Mouse (Mus musculus) embryonic facial prominence, embryonic 11.5 days (tissue): Measurements from ENCODE around the gene Sesn2. TPM values are rescaled to one million over a fixed set of nuclear protein-coding genes. Genes with fewer than 3 reads are reported as not detected.

Experiments
- ATAC-seq: fragments of 200-750 bp; cut with Nextera tagmentation; replicated peaks from 2 replicates; pipeline ENCODE4 v1.8.0; 2017; ENCODE audit warnings: low read depth; ENCODE audit not compliant: insufficient number of reproducible peaks, low FRiP score, low TSS enrichment
- DNase-seq: peaks from one replicate; pipeline ENCODE4 v3.0.0-alpha.2; 2015; ENCODE audit warnings: low spot score
- H3K27ac ChIP-seq: fragments of 300-500 bp; sonication (generic); replicated peaks from 2 replicates; pipeline ENCODE4 v1.5.1; 2014; ENCODE audit warnings: mild to moderate bottlenecking, low read depth, low read length, control low read depth
- H3K27me3 ChIP-seq: fragments of 300-500 bp; sonication (generic); 2 replicates; pipeline ENCODE4 v1.6.1; 2014; ENCODE audit warnings: mild to moderate bottlenecking, low read length, moderate library complexity, mixed read lengths; ENCODE audit not compliant: control insufficient read depth, insufficient read depth
- H3K36me3 ChIP-seq: fragments of 300-500 bp; sonication (generic); replicated peaks from 2 replicates; pipeline ENCODE4 v1.6.1; 2014; ENCODE audit warnings: low read depth, mild to moderate bottlenecking, low read length, moderate library complexity, mixed read lengths; ENCODE audit not compliant: control insufficient read depth, insufficient read depth
- H3K4me1 ChIP-seq: fragments of 300-500 bp; sonication (generic); 2 replicates; pipeline ENCODE4 v1.6.1; 2014; ENCODE audit warnings: low read length, mixed read lengths; ENCODE audit not compliant: control insufficient read depth, insufficient read depth
- H3K4me2 ChIP-seq: fragments of 300-500 bp; sonication (generic); 2 replicates; pipeline ENCODE4 v1.6.1; 2014; ENCODE audit warnings: low read depth, mild to moderate bottlenecking, control low read depth, low read length, moderate library complexity
- H3K4me3 ChIP-seq: fragments of 300-500 bp; sonication (generic); 2 replicates; pipeline ENCODE4 v1.5.1; 2014; ENCODE audit warnings: low read depth, low read length, control low read depth
- H3K9ac ChIP-seq: fragments of 300-500 bp; sonication (generic); replicated peaks from 2 replicates; pipeline ENCODE4 v1.6.1; 2014; ENCODE audit warnings: mild to moderate bottlenecking, control low read depth, low read length
- H3K9me3 ChIP-seq: fragments of 300-500 bp; sonication (generic); replicated peaks from 2 replicates; pipeline ENCODE4 v1.6.1; 2016; ENCODE audit warnings: mild to moderate bottlenecking, low read length, inconsistent platforms, mixed read lengths; ENCODE audit not compliant: control insufficient read depth
- WGBS: fragments of 180-500 bp; shearing (Covaris S2); extraction: QIAGEN DNeasy Blood & Tissue Kit; methylation state at CpG from one replicate; pipeline ENCODE4 v1.1.7; 2014; 5-methylcytosine and 5-hydroxymethylcytosine counted together
- polyA plus RNA-seq: library from polyadenylated mRNA; unstranded; fragments of >200 nt; fragmentation: Nextera tagmentation; extraction: Ambion mirVana; gene quantifications from 2 replicates; pipeline ENCODE4 v1.2.1, GENCODE M21; 2014

Sesn2 gene
- polyA plus RNA-seq, 1 experiment from 2014 or later = 6.0 TPM

DNA sequence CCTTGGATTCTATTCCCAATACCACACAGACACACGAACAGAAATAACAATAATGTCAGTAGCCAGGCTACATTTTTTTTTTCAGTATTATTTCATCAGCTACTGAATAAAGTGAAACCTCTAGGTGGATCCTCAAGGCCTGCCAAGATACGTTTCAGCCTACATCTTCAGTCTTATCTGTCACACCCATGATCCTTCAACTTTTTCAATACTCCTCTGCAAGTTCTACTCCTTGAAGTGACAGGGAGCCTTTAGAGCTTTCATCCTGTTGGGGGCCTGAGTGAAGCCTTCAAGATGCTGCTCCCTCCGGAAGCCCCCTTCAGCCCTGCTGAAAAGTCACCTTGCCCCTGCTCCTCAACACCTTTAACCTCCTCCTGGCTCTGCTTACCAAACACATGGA, 1.8 kb upstream of the Sesn2 start:
- Histone ChIP-seq H3K4me3 (no peak overlapping the region), H3K4me1 (no peaks in the 10 kb centered on the region; the same call in 1 of the 2 replicates), H3K27ac (no peak overlapping the region), H3K4me2 (no peak overlapping the region), H3K9me3 (no peaks in the 10 kb centered on the region), H3K27me3 (no peaks in the 10 kb centered on the region), H3K36me3 (no peaks in the 10 kb centered on the region), H3K9ac (no peak overlapping the region)
- DNase-seq = no peak
- no peak for ATAC-seq
- WGBS = 81% methylated on average over 3 of the region's 3 CpGs

GRCm38 (mm10) chr4:132509621-132510296, 542 bp downstream of the Sesn2 start:
- DNase-seq = peak; percentile 92
- peak overlapping the region; percentile 91 for H3K4me2 ChIP-seq
- WGBS = under 1% methylated on average over 52 of the region's 52 CpGs
- H3K27me3 ChIP-seq = no peaks in the 10 kb centered on the region
- H3K4me3 ChIP-seq = peak overlapping the region; percentile 77
- peak; percentile 80 for ATAC-seq
- H3K9ac ChIP-seq = peak overlapping the region; percentile 70
- no peaks in the 10 kb centered on the region for H3K9me3 ChIP-seq
- no peaks in the 10 kb centered on the region for H3K36me3 ChIP-seq
- peak overlapping the region; percentile 53; the same call in 1 of the 2 replicates for H3K27ac ChIP-seq
- no peaks in the 10 kb centered on the region; the same call in 1 of the 2 replicates for H3K4me1 ChIP-seq

DNA sequence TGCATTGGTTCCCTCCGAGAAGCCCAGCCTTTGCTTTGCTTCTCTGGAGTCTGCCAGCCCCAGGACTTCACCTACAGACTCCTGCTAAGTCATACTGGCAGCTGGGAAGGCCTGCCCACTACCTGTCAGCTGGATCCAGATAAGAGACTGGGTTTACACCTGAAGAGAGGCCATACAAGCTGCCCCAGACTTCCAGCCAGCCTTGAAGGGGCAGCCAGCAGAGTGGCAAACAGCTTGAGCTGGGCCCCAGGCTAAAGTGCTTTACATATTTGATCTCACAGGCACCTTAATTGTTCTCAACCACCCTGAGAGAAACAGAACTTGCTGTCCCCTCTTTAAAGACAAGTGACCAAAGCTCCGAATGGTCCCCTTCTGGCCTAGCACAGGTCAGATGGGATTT, 3.1 kb downstream of the Sesn2 start:
- no peak overlapping the region for H3K4me3 ChIP-seq
- ATAC-seq (no peak), DNase-seq (no peak)
- 37% methylated on average over 2 of the region's 2 CpGs for WGBS
- no peak overlapping the region for H3K27ac ChIP-seq
- no peak overlapping the region for H3K9ac ChIP-seq
- H3K9me3 ChIP-seq = no peaks in the 10 kb centered on the region
- H3K4me2 ChIP-seq = no peak overlapping the region
- no peaks in the 10 kb centered on the region for H3K27me3 ChIP-seq
- no peaks in the 10 kb centered on the region; the same call in 1 of the 2 replicates for H3K4me1 ChIP-seq
- H3K36me3 ChIP-seq = no peaks in the 10 kb centered on the region

DNA sequence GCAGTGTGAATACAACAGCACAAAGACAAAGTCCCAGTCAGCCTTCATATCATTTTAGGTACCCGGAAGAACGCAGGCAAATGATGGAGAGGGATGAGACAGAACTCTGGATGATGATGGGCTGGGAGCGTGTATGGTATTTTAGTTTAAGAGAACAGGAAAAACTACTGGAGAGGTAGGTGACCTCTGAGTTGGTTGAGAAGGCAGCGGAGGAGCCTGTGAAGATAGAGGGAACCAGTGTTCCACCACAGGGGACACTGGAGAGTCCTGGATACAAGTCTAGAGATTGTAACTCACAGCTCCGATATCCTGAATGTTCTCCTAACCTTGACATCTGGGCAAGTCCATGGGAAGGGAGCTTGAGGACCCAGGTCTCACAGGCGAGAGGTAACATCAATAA, 4.1 kb downstream of the Sesn2 start:
- Histone ChIP-seq H3K9me3 (no peaks in the 10 kb centered on the region), H3K4me1 (no peaks in the 10 kb centered on the region; the same call in 1 of the 2 replicates), H3K9ac (no peak overlapping the region), H3K4me2 (no peak overlapping the region), H3K4me3 (no peak overlapping the region), H3K27ac (no peak overlapping the region), H3K36me3 (no peaks in the 10 kb centered on the region), H3K27me3 (no peaks in the 10 kb centered on the region)
- ATAC-seq (no peak), DNase-seq (no peak)
- 76% methylated on average over 6 of the region's 6 CpGs for WGBS

DNA sequence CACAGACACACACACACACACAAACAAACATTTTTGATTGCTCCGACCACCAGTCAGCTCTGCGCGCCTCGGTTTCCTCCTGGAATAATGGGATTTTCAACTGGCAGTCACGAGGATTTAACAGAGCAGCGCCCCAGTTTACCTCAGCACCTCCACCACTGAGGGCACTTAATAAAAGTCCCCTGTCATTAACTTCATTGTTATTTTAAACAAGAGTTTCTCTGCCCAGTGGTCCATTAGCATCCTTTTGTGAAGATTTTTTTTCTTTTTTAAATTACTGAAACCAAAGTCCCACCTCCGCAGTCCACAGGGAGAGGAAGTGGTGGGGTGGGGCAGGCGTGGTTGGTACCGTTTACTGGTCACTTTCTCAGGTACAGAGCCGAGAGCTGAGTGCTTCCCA, 4.5 kb downstream of the Sesn2 start:
- Histone ChIP-seq H3K9ac (no peak overlapping the region), H3K4me2 (no peak overlapping the region), H3K27ac (no peak overlapping the region), H3K9me3 (no peaks in the 10 kb centered on the region), H3K4me1 (no peaks in the 10 kb centered on the region; the same call in 1 of the 2 replicates), H3K4me3 (no peak overlapping the region), H3K36me3 (no peaks in the 10 kb centered on the region), H3K27me3 (no peaks in the 10 kb centered on the region)
- 33% methylated on average over 10 of the region's 10 CpGs for WGBS
- no peak for DNase-seq
- no peak for ATAC-seq

GRCm38 (mm10) chr4:132505034-132505738, 5.1 kb downstream of the Sesn2 start:
- ATAC-seq = no peak
- Histone ChIP-seq H3K9me3 (no peaks in the 10 kb centered on the region), H3K4me3 (no peak overlapping the region), H3K4me2 (no peak overlapping the region), H3K4me1 (no peaks in the 10 kb centered on the region; the same call in 1 of the 2 replicates), H3K9ac (no peak overlapping the region), H3K27ac (no peak overlapping the region), H3K36me3 (no peaks in the 10 kb centered on the region), H3K27me3 (no peaks in the 10 kb centered on the region)
- no peak for DNase-seq
- WGBS = 56% methylated on average over 6 of the region's 6 CpGs

DNA sequence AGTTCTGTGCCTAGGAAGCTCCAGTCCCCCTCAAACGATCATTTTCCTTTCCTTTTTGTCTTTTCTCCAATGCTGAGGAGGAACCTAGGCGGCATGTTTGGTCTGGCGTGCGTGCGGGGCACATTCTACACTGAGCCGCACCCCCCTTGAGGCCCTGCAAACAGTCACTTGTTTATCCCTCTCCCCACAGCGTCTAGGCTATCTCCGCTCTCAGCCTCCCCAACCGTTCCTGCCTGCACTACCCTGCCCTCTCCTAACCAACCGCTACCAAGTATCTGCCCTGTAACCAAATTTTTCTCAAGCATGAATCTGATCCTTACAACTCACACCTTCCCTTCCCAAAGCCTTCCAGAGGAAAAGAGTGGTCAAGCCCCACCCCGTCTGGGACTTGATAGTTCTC, 7.0 kb downstream of the Sesn2 start:
- H3K4me1 ChIP-seq = no peaks in the 10 kb centered on the region; the same call in 1 of the 2 replicates
- H3K36me3 ChIP-seq = no peaks in the 10 kb centered on the region
- no peak overlapping the region for H3K4me3 ChIP-seq
- H3K9me3 ChIP-seq = no peaks in the 10 kb centered on the region
- H3K27ac ChIP-seq = no peak overlapping the region
- ATAC-seq (no peak), DNase-seq (no peak)
- no peak overlapping the region for H3K4me2 ChIP-seq
- 86% methylated on average over 11 of the region's 11 CpGs for WGBS
- no peaks in the 10 kb centered on the region for H3K27me3 ChIP-seq
- H3K9ac ChIP-seq = no peak overlapping the region

DNA sequence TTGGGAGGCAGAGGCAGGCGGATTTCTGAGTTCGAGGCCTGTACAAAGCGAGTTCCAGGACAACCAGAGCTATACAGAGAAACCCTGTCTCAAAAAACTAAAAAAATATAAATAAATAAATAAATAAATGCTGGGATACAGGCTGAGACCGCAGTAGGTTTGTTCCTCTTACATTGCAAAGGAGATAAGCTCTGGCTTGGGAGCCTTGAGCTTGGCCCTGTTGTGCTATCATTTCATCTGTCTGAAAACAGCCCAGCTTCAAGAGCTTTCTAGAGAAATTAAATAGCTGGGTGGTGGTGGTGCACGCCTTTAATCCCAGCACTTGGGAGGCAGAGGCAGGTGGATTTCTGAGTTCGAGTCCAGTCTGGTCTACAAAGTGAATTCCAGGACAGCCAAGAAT, 8.7 kb downstream of the Sesn2 start:
- H3K36me3 ChIP-seq = no peaks in the 10 kb centered on the region
- 95% methylated on average over 6 of the region's 6 CpGs for WGBS
- ATAC-seq (no peak), DNase-seq (no peak)
- no peaks in the 10 kb centered on the region for H3K27me3 ChIP-seq
- H3K4me1 ChIP-seq = no peaks in the 10 kb centered on the region
- no peaks in the 10 kb centered on the region for H3K9me3 ChIP-seq
- H3K9ac ChIP-seq = no peak overlapping the region
- H3K4me2 ChIP-seq = no peak overlapping the region
- no peak overlapping the region for H3K27ac ChIP-seq
- H3K4me3 ChIP-seq = no peak overlapping the region
